Mouse (Mus musculus): ENCODE results near the gene Tnrc6b.

The Tnrc6b gene

DNA sequence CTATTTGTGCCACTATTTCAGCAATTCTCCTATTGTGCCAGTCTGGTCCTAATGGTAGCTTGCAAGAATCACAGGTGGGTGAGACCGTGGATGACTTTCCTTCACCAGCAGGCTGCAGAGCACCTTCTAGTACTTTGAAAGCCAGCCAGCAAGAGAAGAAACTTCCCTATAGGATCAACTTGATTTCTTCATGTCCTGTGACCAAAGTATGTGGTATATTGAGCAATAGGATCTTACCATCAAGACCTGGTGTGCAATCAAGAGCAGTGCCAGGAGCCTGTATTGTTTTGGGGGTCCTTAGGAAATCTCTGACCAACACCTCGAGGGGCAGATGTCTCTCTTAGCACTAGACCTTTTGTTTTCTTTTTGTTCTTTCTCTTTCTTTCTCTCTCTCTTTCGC, 81.4 kb downstream of the Tnrc6b start:
- no peak for DNase-seq (ENCODE audit: low read depth)

DNA sequence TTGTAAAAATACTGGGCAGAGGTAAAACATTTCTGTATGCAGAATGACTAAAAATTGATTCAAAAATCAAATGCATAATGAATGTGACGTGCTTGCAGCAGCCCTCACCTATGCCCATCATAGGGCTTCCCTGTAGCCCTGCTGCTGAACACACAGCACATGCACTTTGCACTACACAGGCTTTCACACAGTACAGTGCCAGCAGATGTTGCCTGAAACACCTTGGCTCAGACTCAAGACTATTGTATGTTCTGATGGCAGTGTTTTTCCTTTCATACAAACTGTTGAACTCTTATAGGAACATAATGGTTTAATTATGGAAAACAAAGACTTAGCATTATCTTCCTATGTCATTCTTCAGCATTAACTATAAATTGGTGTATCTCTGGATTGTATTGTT, 84.0 kb downstream of the Tnrc6b start:
- DNase-seq (ENCODE audit: low read depth) = no peak

DNA sequence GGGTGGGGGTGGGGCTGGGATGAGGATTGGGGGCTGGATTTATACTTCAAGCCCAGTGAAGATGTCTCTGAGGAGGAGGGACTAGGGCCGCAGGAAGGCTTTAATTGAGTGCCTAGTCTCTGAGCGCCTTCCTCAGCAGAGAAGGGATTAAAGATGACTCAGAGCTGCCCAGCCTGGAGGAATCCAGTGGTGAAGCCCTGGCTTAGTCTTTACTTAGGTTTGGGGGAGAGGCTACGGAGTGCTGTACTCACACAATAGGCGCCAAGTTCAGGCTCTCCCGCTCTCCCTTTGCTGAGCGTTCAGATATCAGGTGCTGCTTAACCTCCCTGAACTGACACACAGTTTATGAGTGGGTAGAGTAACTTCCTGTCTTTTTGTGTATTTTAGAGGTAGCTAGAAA, 86.6 kb downstream of the Tnrc6b start:
- DNase-seq (ENCODE audit: low read depth) = peak; percentile 51

DNA sequence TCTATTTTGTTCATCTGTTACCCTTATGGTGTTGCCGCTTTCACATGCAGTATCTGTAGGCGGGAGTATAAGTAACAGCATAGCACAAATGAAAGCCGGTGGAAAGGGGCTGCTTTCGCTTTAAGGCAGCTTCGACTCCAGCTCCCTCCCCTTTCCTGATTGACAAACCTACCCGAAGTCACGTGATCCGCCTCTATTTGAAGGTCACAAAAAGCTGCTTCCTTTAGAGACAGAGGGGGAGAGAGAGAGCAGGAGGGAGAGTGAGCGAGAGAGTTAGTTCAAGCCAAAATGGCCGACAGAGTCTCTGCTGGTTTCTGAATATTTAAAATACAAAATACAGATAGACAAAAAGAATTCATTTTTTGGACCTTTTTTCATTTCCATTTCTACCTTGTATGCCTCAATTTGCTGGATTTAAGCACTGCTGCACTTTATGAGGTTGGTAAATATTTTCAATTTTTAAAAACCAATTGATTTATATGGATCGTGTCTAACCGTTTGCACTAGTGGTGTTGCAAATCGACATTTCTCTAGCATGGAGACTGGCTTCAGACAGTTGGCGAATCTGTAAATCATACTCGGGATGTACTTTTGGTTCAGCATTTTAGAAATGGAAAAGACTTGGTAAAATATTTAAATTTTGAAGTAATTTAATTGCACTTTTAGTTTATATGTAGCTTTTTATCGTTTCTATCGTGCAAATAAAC, 87.4 kb downstream of the Tnrc6b start:
- DNase-seq (ENCODE audit: low read depth) = peak; percentile 98

DNA sequence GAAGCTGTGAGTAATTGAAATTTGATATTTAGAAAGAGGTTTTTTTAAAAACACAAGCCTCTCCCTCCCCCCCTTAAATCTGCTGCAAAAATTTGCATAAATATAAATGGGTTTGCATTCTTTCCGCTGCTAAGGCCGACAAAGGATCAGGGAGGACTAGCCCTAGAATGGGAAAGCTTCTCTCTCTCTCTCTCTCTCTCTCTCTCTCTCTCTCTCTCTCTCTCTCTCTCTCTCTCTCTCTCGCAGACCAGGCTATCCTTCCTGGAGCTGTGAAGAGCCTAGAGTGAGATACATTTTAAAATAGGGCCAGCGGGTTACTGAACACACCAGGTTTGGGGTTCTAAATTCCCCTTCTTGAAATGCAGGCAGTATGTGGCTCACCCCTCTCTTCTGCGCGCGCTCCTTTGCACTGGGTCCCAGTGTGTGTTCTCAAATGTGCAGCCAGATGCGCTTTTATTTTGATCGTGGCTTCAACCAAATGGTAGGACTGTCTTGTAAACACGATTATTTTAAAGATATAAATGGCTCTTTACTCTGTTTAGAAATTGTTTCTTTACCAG, 88.0 kb downstream of the Tnrc6b start:
- DNase-seq (ENCODE audit: low read depth) = peak; percentile 63

DNA sequence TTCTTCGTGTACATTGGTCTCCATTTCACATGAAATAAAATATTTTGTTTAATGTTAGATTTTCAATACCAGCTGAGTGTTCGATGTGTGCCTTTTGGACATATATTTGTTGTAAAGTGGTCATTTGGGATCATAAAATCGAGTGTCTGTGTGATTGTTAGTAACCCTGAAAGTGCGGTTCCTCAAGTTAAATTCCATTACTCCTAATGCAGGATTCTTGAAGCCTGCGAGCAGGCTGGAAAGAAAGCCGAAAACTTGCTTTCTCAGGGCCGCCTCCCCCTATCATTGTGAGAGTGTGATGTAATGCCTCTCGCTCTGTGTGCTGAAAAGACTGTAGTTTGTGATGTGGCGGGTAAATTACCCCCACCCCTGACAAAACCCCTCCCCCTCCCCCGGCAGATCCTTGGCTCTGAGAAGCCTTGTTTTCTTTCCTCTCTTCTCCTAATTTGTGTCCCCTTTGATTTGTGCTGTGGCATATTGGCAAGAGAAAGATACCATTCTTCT, 88.6 kb downstream of the Tnrc6b start:
- peak; percentile 74 for DNase-seq (ENCODE audit: low read depth)

DNA sequence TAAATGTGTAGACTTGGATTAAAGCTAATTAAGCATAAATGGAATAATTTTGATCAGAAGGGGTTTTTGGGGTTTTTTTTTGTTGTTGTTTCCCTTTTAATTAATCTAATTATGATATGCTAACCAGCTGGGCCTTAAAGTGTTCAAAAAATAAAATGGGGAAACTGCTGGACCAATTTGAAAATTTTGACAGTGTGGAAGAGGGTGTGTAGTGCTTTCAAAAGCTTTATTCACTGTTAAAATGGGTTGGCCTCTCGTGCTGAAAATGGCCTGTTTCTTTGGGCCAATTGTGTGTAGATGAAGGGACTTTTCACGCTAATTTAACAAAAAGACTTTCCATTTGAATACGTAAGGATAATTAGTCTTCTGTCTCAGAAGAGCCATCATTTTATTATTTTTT, 89.1 kb downstream of the Tnrc6b start:
- peak; percentile 40 for DNase-seq (ENCODE audit: low read depth)

DNA sequence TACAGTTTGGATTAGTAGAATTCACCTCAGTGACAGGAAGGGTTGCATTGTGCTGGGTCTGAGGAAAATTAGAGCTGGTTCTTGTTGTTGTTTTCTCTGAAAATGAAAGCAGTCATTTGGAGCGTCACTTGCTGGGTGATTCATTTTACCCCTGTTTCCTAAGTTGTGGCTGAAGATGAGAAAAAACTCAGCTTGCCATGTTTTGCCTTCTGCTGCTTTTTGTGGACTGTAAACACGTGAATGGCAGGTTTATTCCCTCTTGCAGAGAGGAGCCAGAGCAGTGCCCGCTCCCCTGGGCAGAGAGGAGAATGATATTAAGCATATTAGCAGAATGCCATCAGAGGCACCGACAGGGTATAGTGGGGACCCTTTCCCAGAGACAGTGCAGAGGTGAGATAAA, 89.7 kb downstream of the Tnrc6b start:
- peak; percentile 30 for DNase-seq (ENCODE audit: low read depth)

DNA sequence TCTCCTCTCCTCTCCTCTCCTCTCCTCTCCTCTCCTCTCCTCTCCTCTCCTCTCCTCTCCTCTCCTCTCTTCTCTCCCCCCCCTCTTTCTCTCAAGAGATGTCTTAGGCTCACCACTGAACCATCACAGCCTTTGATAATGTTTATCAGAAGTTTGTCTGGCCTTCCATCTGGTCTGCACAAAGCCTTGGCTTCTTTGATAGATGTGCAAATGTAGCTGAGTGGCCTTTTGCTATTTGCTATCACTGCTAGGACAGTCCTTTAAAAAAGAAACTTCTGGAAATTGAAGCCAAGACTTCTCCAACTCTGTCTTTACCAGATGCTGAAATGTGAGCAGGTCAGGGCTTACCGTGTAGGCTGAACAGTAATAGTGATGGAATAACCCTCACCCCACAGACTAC, 90.5 kb downstream of the Tnrc6b start:
- peak; percentile 75 for DNase-seq (ENCODE audit: low read depth)

DNA sequence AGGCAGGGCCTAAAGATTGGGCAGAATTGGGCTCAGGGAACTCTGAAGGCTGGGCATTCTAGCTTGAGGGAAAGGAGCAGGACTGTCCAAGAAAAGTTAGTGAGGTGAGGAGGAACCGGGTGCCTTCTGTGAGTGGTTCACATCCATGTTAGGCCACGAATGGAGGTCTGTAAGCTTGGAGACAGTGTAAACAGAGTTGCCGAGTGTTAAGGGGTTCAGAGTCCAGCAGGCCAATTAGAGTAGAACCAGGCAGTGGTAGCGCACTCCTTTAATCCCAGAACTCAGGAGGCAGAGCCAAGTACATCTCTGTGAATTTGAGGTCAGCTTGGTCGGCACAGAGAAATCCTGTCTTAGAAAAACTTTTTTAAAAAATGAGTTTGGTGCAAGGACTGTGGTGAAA, 96.0 kb downstream of the Tnrc6b start:
- no peak for DNase-seq (ENCODE audit: low read depth)

DNA sequence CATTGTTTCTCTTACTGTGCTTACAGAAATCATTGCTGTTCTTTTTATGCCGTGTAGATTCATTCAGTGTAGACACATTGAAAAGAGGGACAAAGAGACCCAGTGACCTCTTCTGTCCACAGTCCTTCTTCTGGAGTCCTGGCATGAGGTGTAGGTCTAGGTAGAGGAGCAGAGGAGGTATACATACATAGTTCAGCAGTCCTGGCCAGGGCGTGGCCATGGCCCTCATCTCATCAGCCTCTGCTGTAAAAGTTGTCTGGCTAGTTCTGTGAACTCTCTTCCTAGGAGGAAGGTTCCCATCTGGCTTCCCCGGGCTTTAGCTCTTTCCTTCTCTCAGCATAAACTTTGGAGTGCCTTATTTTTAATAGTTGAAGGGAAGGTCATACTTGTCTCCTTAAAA, 99.1 kb downstream of the Tnrc6b start:
- no peak for DNase-seq (ENCODE audit: low read depth)

DNA sequence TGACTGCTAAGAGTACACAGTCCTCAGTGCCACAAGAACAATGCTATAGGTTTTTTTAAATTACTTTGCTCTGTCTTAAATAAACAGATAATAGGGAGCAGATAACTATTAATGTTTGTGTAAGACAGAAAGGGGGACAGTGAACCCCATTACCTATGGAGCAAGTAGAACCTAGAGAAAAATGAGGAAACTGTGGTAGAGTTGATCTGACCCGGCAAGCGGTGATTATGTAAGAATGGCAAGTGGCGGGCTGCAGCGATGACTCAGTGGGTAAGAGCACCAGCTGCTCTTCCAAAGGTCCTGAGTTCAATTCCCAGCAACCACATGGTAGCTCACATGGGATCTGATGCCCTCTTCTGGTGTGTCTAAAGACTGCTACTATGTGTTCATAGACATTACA, 101.7 kb downstream of the Tnrc6b start:
- DNase-seq (ENCODE audit: low read depth) = no peak

DNA sequence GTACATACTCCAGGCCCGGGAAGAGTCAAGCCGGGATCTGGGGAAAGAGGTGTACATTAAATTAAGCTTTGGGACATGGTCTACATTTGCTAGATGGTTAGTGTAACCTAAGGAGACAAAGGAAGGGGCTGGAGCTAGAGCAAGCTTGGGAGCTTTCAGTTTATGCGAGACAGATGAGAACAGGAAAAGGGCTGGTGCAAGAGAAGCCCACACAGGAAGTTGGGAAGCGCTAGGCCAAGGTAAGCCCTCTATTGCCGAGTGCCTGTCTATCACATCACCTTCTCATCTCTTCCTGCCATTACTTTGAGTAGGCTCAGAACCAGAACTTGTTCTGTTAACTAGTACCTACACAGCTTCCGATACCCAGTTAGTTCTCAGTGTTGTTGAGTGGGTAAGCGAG, 103.7 kb downstream of the Tnrc6b start:
- no peak for DNase-seq (ENCODE audit: low read depth)

DNA sequence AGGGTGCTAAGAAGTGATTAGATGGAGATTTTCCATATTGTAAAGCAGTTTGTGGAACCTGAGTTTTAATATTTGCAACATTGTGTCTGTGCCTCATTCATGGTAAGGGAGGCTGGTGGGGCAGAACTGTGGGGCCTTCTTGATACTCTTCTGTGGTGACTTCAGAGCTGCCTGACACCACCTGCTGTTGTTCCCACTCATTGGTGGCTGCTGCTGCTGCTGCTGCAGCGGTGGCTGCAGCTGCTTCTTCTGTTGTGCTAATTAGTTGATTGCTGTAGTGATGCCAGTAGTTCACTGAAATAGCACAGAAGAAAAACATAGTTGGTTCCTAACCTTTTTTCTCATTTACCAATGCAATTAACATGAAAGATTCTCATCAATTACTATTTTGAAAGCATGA, 111.2 kb downstream of the Tnrc6b start:
- no peak for DNase-seq (ENCODE audit: low read depth)

DNA sequence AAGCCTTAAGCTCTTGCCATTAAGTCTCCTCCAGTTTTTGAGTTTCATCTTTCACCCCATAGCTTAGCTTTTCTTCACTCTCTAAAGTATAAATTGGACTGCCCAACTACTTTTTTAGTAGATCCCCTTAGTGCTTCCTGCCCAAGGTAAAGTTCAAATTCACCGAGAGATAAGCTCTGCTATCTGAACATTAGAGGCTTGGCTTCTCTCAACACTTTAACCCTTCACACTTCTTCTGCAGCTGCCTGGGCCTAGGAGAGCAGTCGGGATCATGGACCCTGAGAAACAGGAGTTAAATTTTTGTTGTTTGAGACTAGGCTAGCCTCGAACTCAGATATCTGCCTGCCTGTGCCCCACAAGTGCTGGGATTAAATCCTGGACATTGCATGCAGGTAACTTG, 120.1 kb downstream of the Tnrc6b start:
- no peak for DNase-seq (ENCODE audit: low read depth)

DNA sequence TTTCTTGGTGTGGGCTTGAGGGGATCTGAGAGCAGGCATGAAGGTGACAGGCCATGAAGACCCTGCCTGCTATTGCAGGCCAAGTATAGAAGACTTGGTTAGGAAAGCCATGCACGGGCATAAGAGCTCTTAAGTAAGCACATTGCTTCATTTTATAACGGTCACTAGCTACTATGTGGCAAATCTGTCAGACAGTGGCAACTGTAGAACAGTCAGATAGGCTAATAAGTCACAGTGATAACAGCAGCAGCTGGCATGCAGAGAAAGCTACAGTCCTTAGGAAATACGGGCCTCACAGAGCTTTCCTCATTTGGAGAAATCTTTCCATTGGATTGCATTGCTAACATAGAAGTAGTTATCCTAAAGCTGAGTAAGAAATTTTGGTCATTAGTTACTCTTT, 121.7 kb downstream of the Tnrc6b start:
- DNase-seq (ENCODE audit: low read depth) = no peak

DNA sequence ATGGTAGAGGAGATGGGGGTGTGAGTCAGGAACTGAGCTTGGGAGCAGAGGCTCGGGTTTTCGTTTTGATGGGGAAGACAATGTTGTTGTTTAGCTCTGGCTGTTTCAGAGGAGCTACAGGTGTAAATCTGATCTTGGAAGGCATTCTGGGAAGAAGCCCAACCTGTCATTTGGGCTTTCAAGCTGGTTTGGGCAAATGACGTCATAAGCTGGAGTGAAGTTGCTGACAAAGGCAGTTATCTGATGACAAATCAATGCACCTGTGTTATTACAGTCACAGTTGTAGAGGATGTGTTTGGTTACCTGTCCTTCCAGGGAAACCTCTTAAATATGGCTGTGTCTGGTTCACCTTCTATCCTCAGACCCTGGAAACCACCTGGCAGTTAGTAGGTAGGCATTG, 125.1 kb downstream of the Tnrc6b start:
- DNase-seq (ENCODE audit: low read depth) = no peak

DNA sequence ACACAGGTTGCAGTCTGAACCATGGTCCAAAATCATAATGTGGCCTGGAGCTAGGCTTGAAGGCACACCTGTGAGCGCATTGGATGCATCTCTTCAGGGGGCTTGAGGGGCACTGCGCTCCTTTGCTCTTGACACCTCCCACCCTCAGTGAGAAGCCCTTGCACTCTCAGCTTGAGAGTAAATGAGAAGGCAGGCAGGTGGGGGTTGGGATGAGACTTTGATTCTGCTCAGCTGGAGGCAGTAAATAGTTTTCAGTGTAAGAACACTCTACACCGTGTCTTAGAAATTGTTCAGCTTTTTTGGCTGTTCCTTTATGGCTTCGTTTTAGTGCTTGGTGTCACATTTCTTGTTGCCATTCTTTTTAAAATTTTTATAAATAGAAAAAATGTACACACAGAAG, 127.7 kb downstream of the Tnrc6b start:
- no peak for DNase-seq (ENCODE audit: low read depth)

DNA sequence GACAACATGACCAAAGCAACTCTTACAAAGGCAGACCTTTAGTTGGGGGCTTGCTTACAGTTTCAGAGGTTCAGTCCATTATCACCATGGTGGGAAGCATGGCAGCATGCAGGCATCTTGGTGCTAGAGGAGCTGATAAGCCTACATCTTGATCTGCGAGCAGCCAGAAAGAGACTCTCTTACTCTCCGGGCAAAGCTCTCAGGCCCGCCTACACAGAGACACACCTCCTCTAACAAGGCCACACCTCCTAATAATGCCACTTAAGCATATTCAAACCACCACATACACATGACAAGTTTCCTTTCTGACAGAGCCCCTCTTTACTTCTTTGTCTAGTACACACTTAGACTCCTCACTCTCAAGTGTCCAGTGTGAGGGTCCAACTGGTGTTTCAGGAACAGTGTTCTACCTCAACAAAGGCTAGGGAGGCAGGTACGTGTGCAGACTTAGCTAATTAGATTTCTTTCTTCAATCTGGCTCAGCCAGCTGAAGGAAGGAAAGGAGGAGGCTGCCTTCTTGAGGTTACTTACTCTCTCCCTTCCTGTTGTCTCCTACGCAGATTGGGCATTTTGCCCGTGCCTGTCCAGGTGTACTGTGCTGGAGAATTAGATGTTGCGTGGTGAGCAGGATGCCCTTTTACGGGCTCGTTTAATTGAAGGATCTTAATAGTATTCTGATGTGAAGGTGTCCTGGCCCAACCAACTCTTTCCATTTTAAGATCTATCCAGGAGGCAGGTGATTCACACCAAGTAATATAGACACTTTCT, 128.7 kb downstream of the Tnrc6b start:
- DNase-seq (ENCODE audit: low read depth) = peak; percentile 41

DNA sequence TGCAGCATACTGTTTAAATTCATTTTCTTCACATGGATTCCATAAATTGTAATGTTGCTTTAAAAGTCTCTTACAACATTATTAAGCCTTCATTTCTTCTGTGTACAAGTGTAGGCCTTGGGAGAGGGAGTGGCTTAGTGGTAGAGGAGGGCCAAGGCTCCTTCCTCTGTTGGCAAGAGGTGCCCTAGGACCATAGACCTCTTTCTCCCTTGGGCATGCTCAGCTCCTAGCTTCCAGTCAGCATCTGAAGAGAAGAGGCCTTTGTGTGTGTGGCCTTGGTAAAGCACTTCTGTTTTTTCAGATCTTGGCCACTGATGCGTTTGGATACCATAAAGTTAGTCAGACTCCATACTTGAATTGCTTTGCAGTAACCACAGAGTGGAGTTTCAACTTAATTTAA, 133.1 kb downstream of the Tnrc6b start:
- DNase-seq (ENCODE audit: low read depth) = no peak

DNA sequence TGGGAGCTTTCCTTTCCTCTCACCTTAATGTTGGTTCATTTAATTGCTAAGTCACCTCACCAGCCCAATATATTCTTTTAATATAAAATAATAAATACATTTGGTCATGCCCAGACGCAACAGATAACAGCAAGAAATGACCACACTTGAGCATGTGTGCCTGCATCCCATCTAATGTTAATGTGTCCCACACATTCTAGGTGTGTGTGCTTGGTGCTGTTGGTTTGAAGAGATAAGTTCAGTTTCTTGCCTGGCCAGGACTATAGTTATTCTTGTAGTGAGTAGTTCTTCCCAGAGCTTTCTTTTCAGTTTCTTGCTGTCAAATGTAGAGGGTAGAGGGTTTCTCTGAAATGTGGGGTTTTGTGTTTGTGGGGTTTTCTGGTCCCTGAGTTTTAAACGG, 133.8 kb downstream of the Tnrc6b start:
- no peak for DNase-seq (ENCODE audit: low read depth)

DNA sequence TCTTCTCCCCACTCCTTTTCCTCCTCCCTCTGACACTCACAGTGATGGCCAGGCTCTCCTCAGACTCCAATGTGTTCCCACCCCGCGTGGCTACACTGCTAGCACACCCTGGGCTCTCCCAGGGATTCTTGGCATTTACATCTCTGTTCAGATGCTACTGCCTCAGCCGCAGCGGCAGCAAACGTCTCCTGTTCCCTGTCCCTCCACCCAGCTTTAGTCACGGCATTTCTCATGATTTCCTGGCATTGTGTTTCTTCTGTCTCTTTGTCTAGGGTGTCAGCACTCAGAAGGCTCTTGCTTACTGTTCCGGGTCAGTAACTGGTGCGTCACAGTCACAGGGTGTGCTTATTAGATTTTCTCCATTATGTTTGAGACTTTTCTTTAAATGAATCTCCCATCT, 138.9 kb downstream of the Tnrc6b start:
- no peak for DNase-seq (ENCODE audit: low read depth)

All from c-Kit-positive CD71-positive TER-119-negative erythroid progenitor cells, embryonic 14.5 days (primary cell).